Mouse (Mus musculus): Measurements from ENCODE around the gene Shc3.

The Shc3 gene

DNA sequence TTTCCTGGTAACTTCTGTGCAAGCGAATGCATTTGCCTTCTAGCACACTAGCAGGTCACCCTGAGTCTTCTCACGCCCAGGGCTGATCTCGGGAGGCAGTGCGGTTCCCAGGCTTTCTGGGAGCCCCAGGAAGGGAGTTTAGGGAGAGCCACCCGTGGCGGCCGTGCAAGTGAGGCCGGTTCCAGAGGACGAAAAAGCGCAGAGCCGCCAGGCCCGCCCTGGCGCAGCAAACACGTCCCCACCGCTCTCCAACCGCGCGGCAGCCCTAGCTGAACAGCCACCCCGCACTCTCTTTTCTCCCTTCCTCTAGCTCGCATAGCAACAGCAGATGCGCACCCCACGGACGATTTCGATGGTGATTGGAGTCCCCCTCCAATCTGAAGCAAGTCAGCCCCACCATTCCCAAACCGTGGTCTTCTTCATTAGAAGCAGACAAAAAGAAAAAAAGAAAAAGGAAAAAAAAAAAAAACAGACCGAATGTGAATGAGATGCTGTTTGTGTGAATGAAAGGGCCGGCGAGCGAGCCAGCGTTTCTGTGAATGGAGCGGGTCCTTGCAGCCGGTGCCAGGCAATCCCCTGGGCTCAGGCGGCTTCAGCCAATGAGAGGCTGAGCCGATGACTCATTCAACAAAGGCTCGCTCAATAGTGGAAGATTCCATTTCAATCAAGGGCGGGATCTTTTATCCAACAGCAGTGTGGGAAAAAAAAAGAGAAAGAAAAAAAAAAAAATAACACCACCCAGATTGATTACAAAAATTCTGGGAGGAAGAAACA lies at the start of gene Shc3:
TSS of gene Shc3 (minus strand) at position 509 of the 774 bp plus-strand sequence.
- in situ Hi-C loops (cut with MboI; ENCODE audit: unreplicated experiment in 2 of 2) = no loop called here

DNA sequence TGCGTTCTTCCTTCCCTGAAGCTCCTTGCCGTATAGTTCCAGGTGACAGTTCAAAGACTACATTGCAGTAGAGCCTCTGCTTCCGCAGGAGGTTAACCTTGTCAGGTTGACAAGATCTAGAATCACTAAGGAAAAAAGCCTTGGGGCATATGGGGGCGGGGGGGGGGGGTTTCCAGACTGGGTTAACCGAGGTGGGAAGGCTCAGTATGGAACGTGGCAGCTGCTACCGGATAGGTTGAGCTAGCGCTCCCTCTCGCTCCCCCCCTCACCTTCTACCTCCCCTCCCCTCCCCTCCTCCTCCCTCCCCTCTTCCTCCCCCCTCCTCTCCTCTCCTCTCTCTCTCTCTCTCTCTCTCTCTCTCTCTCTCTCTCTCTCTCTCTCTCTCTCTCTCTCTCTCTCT lies 49.4 kb upstream of the Shc3 start:
- in situ Hi-C loops (cut with MboI; ENCODE audit: unreplicated experiment in 2 of 2) = loop anchor here (10.0 to 25.0 kb wide), 4 partner anchors 664 to 1406 kb away; no protein-coding TSS in a partner anchor

DNA sequence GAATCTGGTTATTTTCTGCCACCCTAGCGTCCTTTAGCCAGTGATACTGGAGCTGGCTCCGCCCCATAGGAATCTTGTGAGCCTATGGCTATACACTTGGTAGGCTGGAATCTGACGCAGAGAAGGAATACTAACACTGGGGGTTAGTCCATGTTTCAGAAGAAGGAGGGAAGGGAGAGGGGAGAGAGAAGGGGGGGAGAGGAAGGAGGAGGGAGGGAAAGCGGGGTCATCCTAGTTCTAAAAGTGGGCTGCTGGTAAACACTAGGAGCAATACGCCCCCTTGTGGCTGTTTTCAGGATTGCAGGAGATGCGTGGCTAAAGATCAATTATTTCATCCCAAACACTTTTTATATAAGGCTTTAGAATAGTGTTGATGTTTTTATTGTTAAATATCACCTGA lies 48.6 kb upstream of the Shc3 start:
- in situ Hi-C loops (cut with MboI; ENCODE audit: unreplicated experiment in 2 of 2) = loop anchor here (10.0 to 25.0 kb wide), 4 partner anchors 663 to 1406 kb away; no protein-coding TSS in a partner anchor

GRCm38 (mm10) chr13:51617306-51617705 lies 48.1 kb upstream of the Shc3 start:
- in situ Hi-C loops (cut with MboI; ENCODE audit: unreplicated experiment in 2 of 2) = loop anchor here (10.0 to 25.0 kb wide), 4 partner anchors 663 to 1405 kb away; no protein-coding TSS in a partner anchor

DNA sequence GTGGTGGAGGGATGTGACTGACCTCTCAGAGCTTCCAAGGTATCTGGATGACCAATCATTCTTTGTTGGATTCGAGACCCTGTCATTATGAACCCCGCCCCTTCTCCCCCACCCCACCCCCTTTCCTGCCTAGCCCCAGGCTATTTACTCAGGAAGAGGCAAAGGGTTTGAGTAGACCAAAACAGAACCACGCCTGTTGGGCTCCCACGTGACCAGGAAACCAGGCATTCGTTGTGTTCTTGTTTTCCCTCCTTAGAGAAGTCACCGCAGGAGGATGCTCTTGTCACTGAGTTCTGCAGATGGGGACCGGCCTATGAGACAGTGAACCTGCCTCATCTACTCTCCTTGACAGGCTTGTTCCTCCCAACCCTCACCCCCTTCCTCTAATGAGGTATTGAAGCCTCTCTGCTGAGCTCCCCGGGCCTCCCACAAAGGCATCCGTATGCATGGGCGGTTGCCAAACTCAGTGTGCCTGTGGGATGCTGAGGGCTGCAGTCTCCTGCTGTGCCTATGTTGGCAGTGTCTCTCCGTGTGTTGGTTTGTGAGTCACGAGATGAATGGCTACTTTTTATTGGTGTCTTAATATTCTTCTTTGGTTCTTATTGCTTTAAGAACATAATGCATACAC lies 47.3 kb upstream of the Shc3 start:
- in situ Hi-C loops (cut with MboI; ENCODE audit: unreplicated experiment in 2 of 2) = loop anchor here (10.0 to 25.0 kb wide), 4 partner anchors 662 to 1404 kb away; no protein-coding TSS in a partner anchor

- in situ Hi-C loops (cut with MboI; ENCODE audit: unreplicated experiment in 2 of 2) = loop anchor here (10.0 to 25.0 kb wide), 4 partner anchors 661 to 1404 kb away; no protein-coding TSS in a partner anchor
Observed at GRCm38 (mm10) chr13:51615815-51616214, 46.6 kb upstream of the Shc3 start.

- in situ Hi-C loops (cut with MboI; ENCODE audit: unreplicated experiment in 2 of 2) = loop anchor here (10.0 to 25.0 kb wide), 4 partner anchors 657 to 1399 kb away; no protein-coding TSS in a partner anchor
Observed at GRCm38 (mm10) chr13:51611500-51611899, 42.3 kb upstream of the Shc3 start.

- in situ Hi-C loops (cut with MboI; ENCODE audit: unreplicated experiment in 2 of 2) = loop anchor here (10.0 to 25.0 kb wide), 4 partner anchors 656 to 1399 kb away; no protein-coding TSS in a partner anchor
Observed at GRCm38 (mm10) chr13:51611060-51611459, 41.8 kb upstream of the Shc3 start.

DNA sequence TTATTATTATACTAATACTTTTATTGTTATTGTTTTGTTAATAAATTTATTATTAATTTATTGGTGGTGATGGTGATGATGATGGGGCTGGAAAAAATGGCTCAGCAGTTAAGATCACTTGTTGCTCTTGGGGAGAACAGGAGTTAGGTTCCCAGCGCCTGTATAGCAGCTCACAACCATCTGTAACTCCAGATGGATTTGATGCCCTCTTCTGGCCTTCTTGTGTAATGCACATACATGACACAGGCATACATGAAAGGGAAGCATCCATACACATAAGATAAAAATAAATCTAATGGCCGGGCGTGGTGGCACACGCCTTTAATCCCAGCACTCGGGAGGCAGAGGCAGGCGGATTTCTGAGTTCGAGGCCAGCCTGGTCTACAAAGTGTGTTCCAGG lies 40.0 kb upstream of the Shc3 start:
- in situ Hi-C loops (cut with MboI; ENCODE audit: unreplicated experiment in 2 of 2) = loop anchor here in 1 of 2 experiments (25.0 kb wide), 1 partner anchor 1397 kb away; no protein-coding TSS in a partner anchor

DNA sequence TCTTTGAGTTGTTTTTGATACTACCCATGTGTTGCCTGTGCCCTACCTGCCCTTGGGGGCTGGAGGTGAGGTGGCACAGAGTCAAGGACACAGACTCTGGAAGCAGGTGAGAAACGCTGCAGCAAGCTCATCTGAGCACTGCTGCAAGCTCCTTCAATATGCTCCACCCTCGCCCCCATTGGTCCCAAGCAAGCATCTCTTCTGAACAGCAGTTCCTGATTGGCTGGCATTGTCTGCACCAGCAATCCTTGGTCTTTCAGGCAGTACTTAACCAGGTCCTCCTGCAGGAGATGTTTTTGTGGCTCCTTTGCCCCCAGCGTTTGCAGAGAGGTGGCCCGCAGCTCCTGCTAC lies 34.6 kb upstream of the Shc3 start:
- in situ Hi-C loops (cut with MboI; ENCODE audit: unreplicated experiment in 2 of 2) = loop anchor here in 1 of 2 experiments (25.0 kb wide), 1 partner anchor 1392 kb away; no protein-coding TSS in a partner anchor

GRCm38 (mm10) chr13:51603221-51603893 lies 34.1 kb upstream of the Shc3 start:
- in situ Hi-C loops (cut with MboI; ENCODE audit: unreplicated experiment in 2 of 2) = loop anchor here in 1 of 2 experiments (25.0 kb wide), 1 partner anchor 1391 kb away; no protein-coding TSS in a partner anchor

DNA sequence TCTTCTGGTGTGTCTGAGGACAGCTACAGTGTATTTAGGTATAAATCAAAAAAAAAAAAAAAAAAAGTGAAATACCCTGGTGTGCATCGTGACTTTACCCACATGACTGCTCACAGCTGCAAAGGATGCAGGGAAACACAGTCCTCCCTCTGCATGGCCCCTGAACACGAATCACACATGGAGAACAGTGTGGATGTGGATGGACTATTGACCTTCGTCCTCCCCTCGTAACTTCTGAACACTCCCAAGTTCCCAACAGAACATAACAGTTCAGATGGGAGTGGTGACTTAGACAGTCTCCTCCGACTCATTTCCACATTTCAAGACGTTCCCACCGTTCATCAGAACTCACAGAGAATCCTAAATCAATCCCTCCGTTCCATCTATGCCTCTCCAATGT lies 33.5 kb upstream of the Shc3 start:
- in situ Hi-C loops (cut with MboI; ENCODE audit: unreplicated experiment in 2 of 2) = loop anchor here in 1 of 2 experiments (25.0 kb wide), 1 partner anchor 1390 kb away; no protein-coding TSS in a partner anchor

DNA sequence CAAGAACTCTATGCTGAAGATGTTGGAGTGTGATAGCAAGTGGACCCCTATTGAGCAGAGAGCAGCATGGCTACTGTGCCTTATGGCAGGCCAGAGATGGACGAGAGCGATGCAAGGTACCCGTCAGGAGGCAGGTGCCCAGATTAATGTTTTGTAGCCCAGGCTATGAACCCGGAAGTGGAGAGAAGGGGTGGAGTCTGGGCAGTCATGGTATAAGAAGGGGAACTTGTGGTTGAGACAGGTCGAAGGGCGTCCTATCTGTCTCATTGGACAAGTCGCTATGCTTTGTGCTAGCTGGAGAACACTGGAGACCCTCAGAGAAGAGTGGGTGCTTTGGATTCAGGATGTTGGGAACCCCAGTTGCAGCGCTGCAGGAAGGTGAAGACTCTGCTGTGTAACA lies 30.9 kb upstream of the Shc3 start:
- in situ Hi-C loops (cut with MboI; ENCODE audit: unreplicated experiment in 2 of 2) = loop anchor here in 1 of 2 experiments (25.0 kb wide), 1 partner anchor 1388 kb away; no protein-coding TSS in a partner anchor

- in situ Hi-C loops (cut with MboI; ENCODE audit: unreplicated experiment in 2 of 2) = no loop called here
Observed at GRCm38 (mm10) chr13:51598063-51598462, 28.8 kb upstream of the Shc3 start.

DNA sequence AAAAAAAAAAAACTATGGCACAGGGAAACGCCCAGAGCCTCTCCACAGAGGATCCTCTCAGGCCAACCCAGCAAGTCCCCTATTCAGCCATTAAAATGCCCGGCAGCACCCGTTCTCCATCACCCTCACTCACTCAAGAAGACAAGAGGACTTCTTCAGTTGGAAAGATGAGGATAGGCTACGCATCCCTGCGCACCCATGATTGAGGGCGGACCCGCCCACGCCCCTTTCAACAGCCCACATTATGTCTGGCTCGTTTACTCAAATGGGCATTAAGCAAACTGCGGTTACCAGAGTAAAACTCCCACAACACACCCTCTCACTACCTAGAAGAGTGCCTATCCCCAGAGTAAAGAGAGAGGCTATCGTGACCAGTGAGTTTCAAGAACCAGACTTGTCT lies 26.2 kb upstream of the Shc3 start:
- in situ Hi-C loops (cut with MboI; ENCODE audit: unreplicated experiment in 2 of 2) = no loop called here

GRCm38 (mm10) chr13:51594656-51595311 lies 25.6 kb upstream of the Shc3 start:
- in situ Hi-C loops (cut with MboI; ENCODE audit: unreplicated experiment in 2 of 2) = no loop called here

DNA sequence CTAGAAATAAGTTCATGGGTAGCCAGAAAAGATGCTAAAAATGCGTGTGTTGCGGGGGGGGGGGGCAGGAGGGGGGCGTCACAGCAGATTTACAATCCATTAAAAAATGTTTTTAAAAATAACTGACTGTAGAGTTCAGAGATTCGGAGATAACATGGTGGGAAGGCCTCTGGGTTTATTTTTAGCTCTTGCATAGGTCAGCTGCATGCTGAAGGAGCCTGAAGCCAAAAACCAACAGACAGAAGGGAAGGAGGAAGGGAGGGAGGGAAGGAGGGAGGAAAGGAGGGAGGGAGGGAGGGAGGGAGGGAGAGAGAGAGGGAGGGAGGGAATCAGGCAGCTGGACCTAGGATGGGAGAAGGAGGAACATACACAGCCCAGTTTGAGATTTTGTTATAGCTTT lies 18.8 kb upstream of the Shc3 start:
- in situ Hi-C loops (cut with MboI; ENCODE audit: unreplicated experiment in 2 of 2) = no loop called here

DNA sequence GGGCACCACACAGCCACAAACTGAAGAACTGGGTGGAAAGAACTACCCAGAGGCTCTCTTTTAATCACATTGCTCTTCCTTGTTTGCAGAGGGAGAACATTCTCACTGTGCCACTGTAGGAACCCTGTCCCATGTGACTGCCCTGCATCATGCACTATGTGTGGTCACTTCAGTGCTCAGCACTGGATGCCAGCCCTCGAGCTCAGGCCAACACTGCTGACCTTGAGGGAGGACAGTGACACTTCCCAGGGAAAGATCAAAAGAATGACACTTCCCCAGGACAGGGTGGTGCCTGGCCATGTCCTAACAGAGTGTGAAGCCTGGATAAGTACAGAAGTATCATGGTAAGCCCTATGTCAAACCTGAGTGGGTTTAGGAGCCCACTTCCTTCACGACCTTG lies 13.0 kb upstream of the Shc3 start:
- in situ Hi-C loops (cut with MboI; ENCODE audit: unreplicated experiment in 2 of 2) = no loop called here

- in situ Hi-C loops (cut with MboI; ENCODE audit: unreplicated experiment in 2 of 2) = no loop called here
Observed at GRCm38 (mm10) chr13:51580263-51581044, 11.2 kb upstream of the Shc3 start.
